Mouse (Mus musculus): Measurements from ENCODE around the gene Gm21704. TPM values are rescaled to one million over a fixed set of nuclear protein-coding genes. Genes with fewer than 3 reads are reported as not detected.
"Not testable (repeated sequence)": the region's sequence is repeated elsewhere in the genome, so short reads cannot be mapped to it uniquely, and the experiment has no call there.

The Gm21704 gene
- total RNA-seq (2012; rRNA removed) (not detected in 2 replicates), total RNA-seq (2014; rRNA removed) (not detected in 2 replicates), polyA plus RNA-seq (2012; ENCODE audit: insufficient read length, low read depth) (not detected in 2 replicates)

GRCm38 (mm10) chrY:3410067-3410466 lies at the start of gene Gm21704, which contains the start of gene Gm21708:
Gene Gm21704, minus strand, starts transcription at chrY:3410167.
Gene Gm21708, minus strand, starts transcription at chrY:3410167.
- in situ Hi-C loops (cut with MboI; ENCODE audit: low pct_ligation_motif_present, low pct_unique_long_range_greater_than_20kb, low sequenced_read_pairs); DNase-seq (ENCODE audit: extremely low read depth); H3K4me2 ChIP-seq (ENCODE audit: insufficient read depth, low read depth, poor library complexity, severe bottlenecking); H3K79me2 ChIP-seq (replicated peaks; ENCODE audit: control insufficient read depth, extremely low read depth, insufficient read depth, poor library complexity, severe bottlenecking); H3K4me3 ChIP-seq (replicated peaks in 1 of 3; ENCODE audit: low read depth in 2 of 3, low read length in 2 of 3, poor library complexity in 1 of 3); H3K9ac ChIP-seq (ENCODE audit: insufficient read depth, low read depth); H3K9me3 ChIP-seq (replicated peaks; ENCODE audit: low read length); H3K27ac ChIP-seq (ENCODE audit: insufficient read depth, low read depth); H3K27me3 ChIP-seq (replicated peaks); H3K36me3 ChIP-seq (replicated peaks in 1 of 2; ENCODE audit: control insufficient read depth in 1 of 2, insufficient read depth in 1 of 2, low read length in 1 of 2); H3K4me1 ChIP-seq (ENCODE audit: control insufficient read depth in 1 of 2, insufficient read depth in 2 of 2); dilution Hi-C loops (cut with MboI; ENCODE audit: extremely low pct_ligation_motif_present, extremely low pct_unique_long_range_greater_than_20kb, low sequenced_read_pairs): not testable (repeated sequence)

GRCm38 (mm10) chrY:3345229-3345628 lies 64.7 kb downstream of the Gm21704 start, which contains the start of gene Gm21693:
Gene Gm21693, minus strand, starts transcription at chrY:3345329.
- DNase-seq (ENCODE audit: extremely low read depth); H3K9me3 ChIP-seq (replicated peaks; ENCODE audit: low read length); H3K79me2 ChIP-seq (replicated peaks; ENCODE audit: control insufficient read depth, extremely low read depth, insufficient read depth, poor library complexity, severe bottlenecking); H3K27ac ChIP-seq (ENCODE audit: insufficient read depth, low read depth); in situ Hi-C loops (cut with MboI; ENCODE audit: low pct_ligation_motif_present, low pct_unique_long_range_greater_than_20kb, low sequenced_read_pairs); H3K4me1 ChIP-seq (ENCODE audit: control insufficient read depth in 1 of 2, insufficient read depth in 2 of 2); H3K4me3 ChIP-seq (replicated peaks in 1 of 3; ENCODE audit: low read depth in 2 of 3, low read length in 2 of 3, poor library complexity in 1 of 3); H3K36me3 ChIP-seq (replicated peaks in 1 of 2; ENCODE audit: control insufficient read depth in 1 of 2, insufficient read depth in 1 of 2, low read length in 1 of 2); dilution Hi-C loops (cut with MboI; ENCODE audit: extremely low pct_ligation_motif_present, extremely low pct_unique_long_range_greater_than_20kb, low sequenced_read_pairs); H3K4me2 ChIP-seq (ENCODE audit: insufficient read depth, low read depth, poor library complexity, severe bottlenecking); H3K9ac ChIP-seq (ENCODE audit: insufficient read depth, low read depth); H3K27me3 ChIP-seq (replicated peaks): not testable (repeated sequence)

- H3K36me3 ChIP-seq (replicated peaks in 1 of 2; ENCODE audit: control insufficient read depth in 1 of 2, insufficient read depth in 1 of 2, low read length in 1 of 2); H3K4me1 ChIP-seq (ENCODE audit: control insufficient read depth in 1 of 2, insufficient read depth in 2 of 2); DNase-seq (ENCODE audit: extremely low read depth); H3K27me3 ChIP-seq (replicated peaks); H3K79me2 ChIP-seq (replicated peaks; ENCODE audit: control insufficient read depth, extremely low read depth, insufficient read depth, poor library complexity, severe bottlenecking); in situ Hi-C loops (cut with MboI; ENCODE audit: low pct_ligation_motif_present, low pct_unique_long_range_greater_than_20kb, low sequenced_read_pairs); H3K27ac ChIP-seq (ENCODE audit: insufficient read depth, low read depth); dilution Hi-C loops (cut with MboI; ENCODE audit: extremely low pct_ligation_motif_present, extremely low pct_unique_long_range_greater_than_20kb, low sequenced_read_pairs); H3K4me3 ChIP-seq (replicated peaks in 1 of 3; ENCODE audit: low read depth in 2 of 3, low read length in 2 of 3, poor library complexity in 1 of 3); H3K4me2 ChIP-seq (ENCODE audit: insufficient read depth, low read depth, poor library complexity, severe bottlenecking); H3K9ac ChIP-seq (ENCODE audit: insufficient read depth, low read depth); H3K9me3 ChIP-seq (replicated peaks; ENCODE audit: low read length): not testable (repeated sequence)
Measured at GRCm38 (mm10) chrY:3340661-3341060, 69.3 kb downstream of the Gm21704 start.

Other genes with a start within 250 kb of the Gm21704 start
- gene Gm21677, start 103.7 kb downstream of the Gm21704 start, total RNA-seq (2012; rRNA removed), result not detected in 2 replicates
- not detected in 2 replicates for gene Gm21677, start 103.7 kb downstream of the Gm21704 start, total RNA-seq (2014; rRNA removed)
- gene Gm21677, start 103.7 kb downstream of the Gm21704 start, polyA plus RNA-seq (2012; ENCODE audit: insufficient read length, low read depth), result not detected in 2 replicates
- not detected in 2 replicates for gene Gm21693, start 64.8 kb downstream of the Gm21704 start, total RNA-seq (2012; rRNA removed)
- gene Gm21693, start 64.8 kb downstream of the Gm21704 start, total RNA-seq (2014; rRNA removed), result not detected in 2 replicates
- not detected in 2 replicates for gene Gm21693, start 64.8 kb downstream of the Gm21704 start, polyA plus RNA-seq (2012; ENCODE audit: insufficient read length, low read depth)
- not detected in 2 replicates for gene Gm21708, start within 50 bp of the Gm21704 start, total RNA-seq (2012; rRNA removed)
- gene Gm21708, start within 50 bp of the Gm21704 start, total RNA-seq (2014; rRNA removed), result not detected in 2 replicates
- not detected in 2 replicates for gene Gm21708, start within 50 bp of the Gm21704 start, polyA plus RNA-seq (2012; ENCODE audit: insufficient read length, low read depth)